Mouse (Mus musculus) myocyte (in vitro differentiated cells): ENCODE results near the gene Strap.

Experiments
- MYOD1 ChIP-seq, 3 experiments: IDR thresholded peaks; one replicate each; pipeline ENCODE4 v1.6.1; 2011; ENCODE audit warnings: control low read depth in 2 of 3, low read depth in 2 of 3, mild to moderate bottlenecking in 2 of 3, moderate library complexity in 1 of 3; ENCODE audit not compliant: insufficient read length in 2 of 3, control insufficient read depth in 1 of 3
- MYOG ChIP-seq, 3 experiments: IDR thresholded peaks; one replicate each; pipeline ENCODE4 v1.6.1; 2011; ENCODE audit warnings: control low read depth in 2 of 3, low read depth in 2 of 3, mild to moderate bottlenecking in 2 of 3; ENCODE audit not compliant: insufficient read length in 2 of 3, control insufficient read depth in 1 of 3, insufficient read depth in 1 of 3
- POLR2A ChIP-seq: IDR thresholded peaks from one replicate; pipeline ENCODE4 v1.6.1; 2011; ENCODE audit warnings: low read depth, mild to moderate bottlenecking, control low read depth, moderate library complexity; ENCODE audit not compliant: insufficient read length
- TCF3 ChIP-seq: IDR thresholded peaks from one replicate; pipeline ENCODE4 v1.6.1; 2011; ENCODE audit warnings: low read depth, control low read depth; ENCODE audit not compliant: insufficient read length

GRCm38 (mm10) chr6:137712654-137713309 is 22.1 kb upstream of the Strap start:
- TF ChIP-seq POLR2A (no peak), TCF3 (no peak), MYOD1 (IDR thresholded peaks at IDR 0.05; ENCODE audit: control insufficient read depth in 1 of 3, insufficient read length in 2 of 3, low read depth in 2 of 3) (no peak), MYOG (IDR thresholded peaks at IDR 0.05; ENCODE audit: control insufficient read depth in 1 of 3, insufficient read depth in 1 of 3, insufficient read length in 2 of 3, low read depth in 2 of 3) (no peak)
